ENCODE assay signal across 10 mouse cellular contexts in genomic region chr16:22151706-22152315, GRCm38 (mm10). TPM values are rescaled to one million over a fixed set of nuclear protein-coding genes. Genes with fewer than 3 reads are reported as not detected.
DNase-seq lines count a peak whose midpoint lies in the region; ATAC-seq lines count a peak whose summit lies in the region.
"Had no signal": no experiment of that assay in that cellular context is flagged by ENCODE, and none has a peak within 500 bp of the region (broad histone marks: within the 10 kb centered on the region; RNA-seq: fewer than 3 reads in every experiment).

No protein-coding gene starts in this region.

- no peaks in the 10 kb centered on the region for H3K9me3 ChIP-seq in heart, embryonic 11.5 days (replicated peaks; ENCODE audit: control insufficient read depth, low read length)
- no peaks in the 10 kb centered on the region for H3K9me3 ChIP-seq in forebrain, embryonic 12.5 days
- H3K9me3 ChIP-seq in limb, embryonic 13.5 days = no peaks in the 10 kb centered on the region

- H3K27me3 ChIP-seq in heart, embryonic 11.5 days (ENCODE audit: control insufficient read depth, insufficient read depth, low read length) = no peaks in the 10 kb centered on the region
- H3K27me3 ChIP-seq in forebrain, embryonic 12.5 days = no peaks in the 10 kb centered on the region
- no peaks in the 10 kb centered on the region for H3K27me3 ChIP-seq in limb, embryonic 13.5 days

- no peak for DNase-seq in heart, postnatal 14 days
- peak; percentile 59 for DNase-seq in 3134 (ENCODE audit: extremely low read depth, insufficient read length, low spot score)
- no peak for DNase-seq in frontal cortex, adult 2 months (ENCODE audit: extremely low spot score in 1 of 2, low spot score in 1 of 2)
- DNase-seq in cerebellum, adult 11 months = no peak
- no peak for DNase-seq in adrenal gland, adult 8-10 months
- DNase-seq: kidney, postnatal 10 days had no signal

- H3K4me3 ChIP-seq in heart, embryonic 11.5 days (ENCODE audit: low read depth, low read length) = no peak overlapping the region; the same call in 1 of the 2 replicates
- H3K4me3 ChIP-seq in forebrain, embryonic 12.5 days (replicated peaks) = no peak overlapping the region
- no peak overlapping the region for H3K4me3 ChIP-seq in limb, embryonic 13.5 days

- H3K9ac ChIP-seq in heart, embryonic 11.5 days (ENCODE audit: low read depth, low read length) = 0 out of 2 replicates have a peak overlapping the region, but pooled peaks have one; percentile 46
- no peak overlapping the region for H3K9ac ChIP-seq in forebrain, embryonic 12.5 days
- 0 out of 2 replicates have a peak overlapping the region, but pooled peaks have one; percentile 35 for H3K9ac ChIP-seq in limb, embryonic 13.5 days
- H3K9ac ChIP-seq: liver, embryonic 14.5 days had no signal

- WGBS in heart, embryonic 11.5 days (ENCODE audit: insufficient replicate concordance) = 32% methylated on average over 8 of the region's 11 CpGs
- WGBS in forebrain, embryonic 12.5 days = 14% methylated on average over 8 of the region's 11 CpGs
- WGBS in limb, embryonic 13.5 days = 31% methylated on average over 10 of the region's 11 CpGs

- ATAC-seq in heart, embryonic 11.5 days (replicated peaks; ENCODE audit: insufficient number of reproducible peaks, low FRiP score, low TSS enrichment) = peak; percentile 36; the same call in 1 of the 2 replicates
- no peak for ATAC-seq in forebrain, embryonic 12.5 days (ENCODE audit: low FRiP score)
- no peak for ATAC-seq in limb, embryonic 13.5 days (ENCODE audit: low FRiP score, low read depth)

- H3K4me1 ChIP-seq in heart, embryonic 11.5 days (ENCODE audit: control insufficient read depth, insufficient read depth, low read length) = peaks cover 38% of the 10 kb centered on the region
- H3K4me1 ChIP-seq in forebrain, embryonic 12.5 days = peaks cover 43% of the 10 kb centered on the region
- peaks cover 39% of the 10 kb centered on the region for H3K4me1 ChIP-seq in limb, embryonic 13.5 days

- H3K36me3 ChIP-seq in heart, embryonic 11.5 days (ENCODE audit: control insufficient read depth, insufficient read depth, low read length) = no peaks in the 10 kb centered on the region
- no peaks in the 10 kb centered on the region for H3K36me3 ChIP-seq in forebrain, embryonic 12.5 days (replicated peaks)
- peaks cover 4% of the 10 kb centered on the region for H3K36me3 ChIP-seq in limb, embryonic 13.5 days

- peak overlapping the region; percentile 49 for H3K4me2 ChIP-seq in heart, embryonic 11.5 days
- 0 out of 2 replicates have a peak overlapping the region, but pooled peaks have one; percentile 2 for H3K4me2 ChIP-seq in forebrain, embryonic 12.5 days
- no peak overlapping the region for H3K4me2 ChIP-seq in limb, embryonic 13.5 days (replicated peaks)

- H3K27ac ChIP-seq in heart, embryonic 11.5 days (ENCODE audit: low read depth, low read length) = peak overlapping the region; percentile 54
- H3K27ac ChIP-seq in forebrain, embryonic 12.5 days = peak overlapping the region; percentile 25; the same call in 1 of the 2 replicates
- H3K27ac ChIP-seq in limb, embryonic 13.5 days = no peak overlapping the region
- H3K27ac ChIP-seq: liver, embryonic 14.5 days had no signal

- intact Hi-C loops in heart, postnatal 14 days (cut with DNase I) = no loop called here

RNA-seq across cellular contexts. Expression of gene Igf2bp2, which starts 11.3 kb away (rescaled TPM):
- 102 and 108 TPM in 2 replicates for polyA plus RNA-seq in heart, embryonic 11.5 days (2014; fragmentation: Nextera tagmentation; extraction: Ambion mirVana)
- 10 to 100 TPM; 10.9 to 13.4 TPM for total RNA-seq in heart, postnatal 14 days (2021)
- polyA plus RNA-seq in forebrain, embryonic 12.5 days (2016; fragmentation: Nextera tagmentation; extraction: Ambion mirVana) = 102 and 106 TPM in 2 replicates
- 110 and 117 TPM in 2 replicates for polyA plus RNA-seq in limb, embryonic 13.5 days (2015; fragmentation: Nextera tagmentation; extraction: Ambion mirVana)
- polyA plus RNA-seq in frontal cortex, adult 2 months (2012; rRNA removed) = 1.3 and 1.9 TPM in 2 replicates
- total RNA-seq in adrenal gland, adult 8-10 months (2022) = 1 to 10 TPM; 7.9 to 9.8 (median 9.1) TPM

Comparison
In these comparisons a context has a peak if more than half of its experiments do, and no peak if none do; other contexts are left out.
1. RNA of gene Igf2bp2, which starts 11.3 kb away (polyA plus RNA-seq): 110 to 117 TPM in limb, embryonic 13.5 days, 102 to 106 TPM in forebrain, embryonic 12.5 days and 102 to 108 TPM in heart, embryonic 11.5 days; 1.3 to 1.9 TPM in frontal cortex, adult 2 months; every median in the first group is over 10 times any median in the second.